Mouse (Mus musculus) kidney, postnatal 25 days (tissue): ENCODE results near the gene Myl12a.
"Not testable (repeated sequence)": the region's sequence is repeated elsewhere in the genome, so short reads cannot be mapped to it uniquely, and the experiment has no call there.

ENCODE experiments used
- DNase-seq, 2 experiments: peaks; one replicate each; pipeline ENCODE4 v3.0.0; 2021; ENCODE audit warnings: mixed read lengths in 2 of 2

The Myl12a gene

DNA sequence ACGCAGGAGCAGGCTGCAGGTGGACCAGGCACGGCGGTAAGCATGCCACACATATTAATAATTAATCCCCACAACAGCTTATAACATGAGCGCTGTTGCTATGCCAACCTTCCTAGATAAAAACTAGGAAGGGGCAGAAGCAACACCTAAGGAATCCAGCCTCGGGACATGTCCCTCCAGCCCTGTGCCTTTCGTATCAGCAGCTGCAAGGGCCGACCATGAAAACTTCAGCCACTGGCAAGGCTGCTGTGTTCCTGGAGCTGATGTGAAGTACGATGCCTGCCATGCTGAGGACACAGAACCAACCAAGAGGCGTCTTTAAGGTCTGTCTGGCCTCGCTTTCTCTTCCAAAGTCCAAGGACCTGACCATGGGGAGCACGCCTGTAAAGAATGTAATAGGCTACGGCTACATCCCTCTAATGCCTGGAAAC, 14.3 kb downstream of the Myl12a start:
- peak; percentile 33 to 56 for DNase-seq

DNA sequence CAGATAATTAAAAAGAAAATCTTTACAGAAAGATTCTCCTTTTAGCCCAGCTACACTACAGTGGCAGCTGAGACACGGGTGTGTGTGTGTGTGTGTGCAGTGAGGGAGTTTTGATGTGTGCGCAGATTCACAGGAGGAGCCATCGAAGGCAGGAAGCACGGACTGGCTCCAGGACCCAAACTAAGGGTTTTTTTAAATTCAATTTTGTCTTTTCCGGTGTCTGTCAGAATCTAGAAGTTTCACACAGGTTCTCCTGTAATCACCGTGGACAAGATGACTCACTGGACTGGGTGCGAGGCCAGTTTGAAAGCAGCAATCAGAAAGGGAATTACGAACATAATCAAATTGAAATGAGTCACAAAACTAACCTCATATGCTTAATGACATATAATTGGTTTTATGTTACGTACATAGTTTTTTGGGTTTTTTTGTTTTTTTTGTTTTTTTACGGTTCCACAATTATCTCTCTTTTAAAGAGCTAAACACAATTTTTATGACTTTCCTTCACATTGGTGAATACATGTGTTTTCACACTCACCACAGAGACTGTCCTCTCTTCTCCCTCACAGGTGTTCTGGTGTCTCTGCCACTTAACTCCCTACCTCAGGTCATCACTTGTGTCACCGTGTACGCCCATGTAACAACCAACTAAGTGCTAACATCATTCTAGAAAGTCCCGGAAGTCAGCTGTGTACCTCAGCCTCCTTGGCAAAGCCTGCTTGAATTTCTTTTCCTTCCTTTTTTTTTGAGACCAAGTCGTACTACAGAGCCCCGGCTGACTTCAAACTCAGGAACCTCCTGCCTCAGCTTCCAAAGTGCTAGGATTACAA, 15.6 kb downstream of the Myl12a start:
- peak in 1 of 2 experiments; percentile 16 for DNase-seq

DNA sequence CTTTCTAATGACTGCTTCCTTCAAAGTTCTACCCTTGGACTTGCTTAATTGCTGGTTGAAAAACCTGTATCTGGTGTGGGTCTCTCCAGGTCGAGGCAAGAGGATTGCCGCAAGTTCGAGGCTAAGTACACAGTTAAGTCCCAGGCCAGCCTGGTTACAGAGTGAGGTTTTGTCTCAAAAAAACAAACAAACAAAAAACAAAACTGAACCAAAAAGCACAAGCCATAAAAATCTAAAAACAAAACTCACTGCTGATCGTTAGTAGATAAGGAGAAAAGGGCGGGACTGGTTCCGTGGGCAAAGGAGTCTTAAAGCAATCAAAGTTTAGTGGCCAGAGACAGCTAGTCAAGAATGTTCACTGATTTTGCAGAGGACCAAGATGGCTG, 16.3 kb downstream of the Myl12a start:
- DNase-seq, result peak in 1 of 2 experiments; percentile 22

DNA sequence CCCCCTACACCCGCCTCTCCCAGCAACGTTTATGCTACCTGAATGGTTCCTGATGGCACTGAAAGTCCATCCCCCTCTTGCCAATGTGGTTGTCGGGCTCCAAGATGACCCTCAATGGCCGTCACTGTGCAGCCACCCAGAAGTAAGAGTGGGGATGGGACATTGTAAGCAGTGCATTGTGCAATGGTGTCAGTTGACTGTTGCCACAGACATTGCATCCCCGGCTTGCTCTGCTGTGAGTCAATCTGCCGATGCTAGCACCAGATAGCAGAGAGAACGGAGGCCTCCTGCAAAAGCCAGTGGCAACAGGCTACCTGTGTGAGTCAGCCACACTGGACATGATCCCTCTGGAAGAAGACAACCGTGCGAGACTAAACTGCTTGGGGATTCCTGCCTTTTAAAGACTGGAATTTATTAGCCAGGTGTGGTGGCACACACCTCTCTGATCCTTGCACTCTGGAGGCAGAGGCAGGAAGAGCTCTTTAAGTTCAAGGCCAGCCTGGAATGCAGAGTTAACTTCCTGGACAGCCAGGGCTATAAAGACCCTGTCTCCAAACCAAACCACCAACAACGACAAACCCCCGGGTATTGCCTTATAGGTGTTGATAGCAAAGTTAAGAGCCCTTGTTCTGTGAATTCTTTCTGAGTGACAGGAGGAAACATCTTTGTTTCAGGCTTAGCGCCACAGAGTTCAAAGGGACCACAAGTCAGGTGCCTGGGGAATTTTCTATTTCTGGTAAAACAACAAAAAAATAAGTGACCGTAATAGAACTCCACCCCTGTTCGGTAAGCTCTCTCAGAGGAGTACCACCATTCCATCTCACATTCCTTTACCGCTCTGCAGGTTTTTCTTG, 16.9 kb downstream of the Myl12a start:
- DNase-seq, result peak in 1 of 2 experiments; percentile 2

DNA sequence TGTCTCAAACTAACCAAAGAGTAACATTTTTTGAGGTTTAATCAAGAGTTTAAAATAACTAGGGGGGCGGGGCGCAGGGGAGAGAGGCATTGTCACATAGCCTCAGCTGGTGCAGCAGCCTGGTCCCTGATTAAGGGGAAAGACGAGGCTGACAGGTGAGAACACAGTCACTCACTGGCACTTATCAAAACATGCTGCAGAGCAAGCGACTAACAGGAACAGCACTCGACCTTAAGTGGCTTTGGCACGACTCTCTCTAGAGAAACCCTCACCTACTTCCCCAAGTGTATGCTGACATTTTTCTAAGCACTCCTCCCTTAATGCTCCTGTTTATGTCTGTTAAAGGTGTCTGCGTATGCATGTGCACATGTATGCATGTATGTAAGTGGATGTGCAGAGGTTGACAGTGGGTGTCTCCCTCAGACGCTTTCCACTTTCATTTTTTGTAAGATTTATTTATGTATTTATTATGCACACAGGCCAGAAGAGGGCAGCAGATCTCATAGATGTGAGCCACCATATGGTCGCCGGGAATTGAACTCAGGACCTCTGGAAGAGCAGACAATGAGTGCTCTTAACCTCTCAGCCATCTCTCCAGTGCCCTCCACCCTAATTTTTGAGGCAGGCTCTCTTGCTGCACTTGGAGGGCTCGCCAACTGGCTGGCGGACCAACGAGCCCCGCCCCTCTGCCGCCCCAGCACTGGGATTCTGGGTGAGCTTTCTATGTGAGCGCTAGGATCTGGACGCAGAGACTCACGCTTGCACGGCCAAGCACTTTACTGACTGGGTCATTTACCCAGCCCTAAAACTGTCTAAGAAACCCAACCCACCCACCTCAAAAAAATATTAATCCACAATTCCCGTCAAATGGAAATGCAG, 23.1 kb downstream of the Myl12a start:
- DNase-seq, result no peak

DNA sequence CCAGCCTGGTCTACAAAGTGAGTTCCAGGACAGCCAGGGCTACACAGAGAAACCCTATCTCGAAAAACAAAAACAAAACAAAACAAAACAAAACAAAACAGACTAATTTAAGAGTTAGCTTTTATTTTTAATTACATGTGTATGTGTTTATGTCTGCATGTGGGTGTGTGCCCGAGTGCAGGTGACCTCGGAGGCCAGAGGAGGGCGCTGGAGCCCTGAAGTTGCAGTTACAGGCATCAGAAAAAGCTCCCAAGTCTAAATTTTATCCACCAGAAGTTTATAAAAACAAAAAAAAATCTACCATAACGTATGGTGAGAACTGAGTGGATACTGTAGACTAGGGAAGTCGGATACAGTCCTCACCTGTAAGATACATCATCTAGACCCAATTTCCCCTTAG, 24.9 kb downstream of the Myl12a start:
- DNase-seq, result no peak

DNA sequence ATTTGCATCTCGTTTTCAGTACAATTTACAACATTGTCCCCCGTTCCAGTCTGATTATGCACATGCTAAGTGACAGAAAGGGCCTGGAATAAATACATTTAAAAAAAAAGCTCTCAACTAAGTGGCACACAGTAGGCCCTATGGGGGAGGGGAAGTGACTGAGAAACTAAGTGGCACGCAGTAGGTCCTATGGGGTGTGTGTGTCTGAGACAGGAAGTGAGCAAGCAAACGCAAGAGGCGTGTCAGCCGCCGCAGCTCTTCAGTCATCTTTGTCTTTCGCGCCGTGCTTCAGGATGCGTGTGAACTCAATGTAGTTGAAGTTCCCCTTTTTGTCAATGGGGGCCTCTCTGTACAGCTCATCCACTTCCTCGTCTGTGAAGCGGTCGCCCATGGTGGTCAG, 28.6 kb downstream of the Myl12a start:
- not testable (repeated sequence) for DNase-seq

DNA sequence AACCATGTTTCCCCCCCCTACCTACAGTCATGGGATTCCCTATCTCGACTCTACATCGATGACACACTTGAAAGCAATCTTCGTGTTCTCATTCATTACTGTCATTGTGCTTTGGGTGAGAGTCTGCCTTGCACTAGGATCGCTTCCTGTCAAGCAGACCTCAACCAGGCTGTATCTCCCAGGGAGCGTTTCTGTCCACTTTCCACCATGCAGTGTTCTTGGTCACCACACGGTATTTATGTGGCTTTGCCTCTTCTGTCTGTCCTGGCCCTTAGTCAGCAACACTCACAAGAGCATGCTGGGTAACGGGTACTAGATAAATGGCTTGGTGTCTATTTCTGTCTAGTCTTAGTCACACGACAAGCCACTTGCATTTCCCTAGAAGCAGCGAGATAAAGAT, 29.3 kb downstream of the Myl12a start:
- no peak for DNase-seq

DNA sequence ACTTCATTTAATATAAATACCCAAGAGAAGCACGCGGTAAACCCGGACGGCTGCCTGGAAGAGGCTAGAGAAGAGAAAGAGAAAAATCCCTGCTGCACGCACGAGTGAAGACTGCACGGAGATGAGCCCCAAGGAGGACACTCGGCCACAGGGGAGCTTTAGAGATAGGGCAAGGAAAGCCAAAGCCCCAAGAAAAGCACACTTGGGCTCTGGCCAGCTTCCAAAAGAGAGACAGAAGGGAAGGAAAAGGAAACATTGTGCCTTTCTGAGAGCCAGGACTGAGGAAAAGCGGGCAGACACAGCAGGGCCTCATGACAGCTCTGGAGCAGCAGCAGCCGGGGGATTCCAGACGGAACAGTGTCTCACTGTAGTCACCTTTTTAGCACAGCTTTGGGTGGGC, 31.5 kb downstream of the Myl12a start:
- DNase-seq, result no peak

DNA sequence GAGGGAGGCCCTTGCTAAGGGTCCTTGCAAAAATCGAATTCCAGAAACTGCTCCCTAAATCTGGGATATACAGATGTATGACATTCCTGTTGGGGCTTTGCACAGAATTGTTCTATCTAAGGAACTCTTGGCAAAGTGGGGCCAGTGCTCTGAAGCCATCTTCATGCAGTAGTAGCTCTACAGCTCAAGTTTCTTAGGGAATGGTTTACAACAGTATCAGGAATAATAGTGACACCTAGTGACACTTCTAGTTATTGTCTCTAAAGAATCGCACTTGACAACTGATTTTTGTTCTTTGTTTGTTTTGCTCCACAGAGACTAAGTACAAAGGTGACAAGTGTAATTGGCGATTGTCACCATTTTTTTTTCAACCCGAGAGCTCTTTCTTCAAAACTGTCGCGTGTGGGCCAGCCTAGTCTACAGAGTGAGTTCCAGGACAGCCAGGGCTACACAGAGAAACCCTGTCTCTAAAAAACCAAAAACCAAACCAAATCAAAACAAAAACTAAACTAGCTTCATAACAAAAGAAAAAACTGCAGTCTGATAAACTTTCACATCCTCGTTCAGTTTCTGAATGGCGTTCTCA, 34.0 kb downstream of the Myl12a start:
- DNase-seq, result no peak

DNA sequence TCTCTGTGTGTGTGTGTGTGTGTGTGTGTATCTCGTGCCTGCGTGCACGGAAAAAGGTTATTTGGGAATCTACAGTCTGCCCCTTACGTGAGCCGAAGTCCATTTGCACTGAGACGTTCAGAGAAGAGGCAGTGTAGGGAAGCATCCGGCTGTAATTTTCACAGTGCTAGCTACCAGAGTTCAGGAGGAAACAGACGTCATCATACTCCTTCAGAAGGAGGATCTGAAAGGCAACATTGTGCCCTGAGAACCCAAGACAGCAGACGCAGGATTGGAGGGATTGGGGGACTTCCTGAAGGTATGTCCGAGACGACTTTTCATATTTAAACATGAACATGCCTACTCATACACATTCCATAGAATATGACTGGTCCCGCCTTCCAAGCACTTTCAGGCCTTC, 35.0 kb downstream of the Myl12a start:
- no peak for DNase-seq

DNA sequence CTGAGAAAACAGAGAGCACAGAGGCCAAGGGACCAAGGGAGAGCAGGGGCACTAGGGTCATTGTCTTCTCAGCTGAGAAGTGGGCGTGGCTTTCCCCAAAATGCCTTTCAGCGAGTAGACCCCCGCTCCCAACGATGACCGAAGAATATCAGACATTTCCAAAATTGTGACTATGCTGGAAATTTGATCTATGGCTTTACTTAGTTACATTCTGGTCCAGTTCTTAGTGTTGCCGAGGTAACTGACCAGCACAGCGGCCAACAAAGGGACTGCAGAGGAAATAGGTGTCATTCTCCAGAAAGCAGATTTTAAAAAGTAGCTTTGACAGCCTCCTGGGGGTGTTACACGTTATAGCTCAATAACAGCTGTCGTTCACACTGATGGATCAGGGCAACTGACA, 35.5 kb downstream of the Myl12a start:
- no peak for DNase-seq

DNA sequence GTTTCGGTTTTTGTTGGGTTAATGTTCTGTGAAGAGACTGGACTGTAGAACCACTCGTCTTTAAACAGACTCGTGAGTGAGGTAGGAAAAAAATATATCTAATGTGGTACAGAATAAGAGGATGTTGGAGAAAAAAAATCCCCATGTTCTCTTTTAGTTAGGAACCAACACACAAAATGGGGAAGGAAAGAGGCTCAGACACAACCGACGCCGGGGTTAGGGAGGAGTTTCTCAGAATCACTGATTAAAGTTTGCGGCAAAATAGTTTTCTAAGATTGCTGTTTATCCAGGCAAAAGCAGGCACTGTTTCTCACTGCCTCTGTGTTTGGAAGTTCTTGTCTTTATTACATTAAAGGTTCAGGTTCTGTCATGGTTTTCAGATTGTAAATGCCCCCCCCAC, 36.6 kb downstream of the Myl12a start:
- no peak for DNase-seq

DNA sequence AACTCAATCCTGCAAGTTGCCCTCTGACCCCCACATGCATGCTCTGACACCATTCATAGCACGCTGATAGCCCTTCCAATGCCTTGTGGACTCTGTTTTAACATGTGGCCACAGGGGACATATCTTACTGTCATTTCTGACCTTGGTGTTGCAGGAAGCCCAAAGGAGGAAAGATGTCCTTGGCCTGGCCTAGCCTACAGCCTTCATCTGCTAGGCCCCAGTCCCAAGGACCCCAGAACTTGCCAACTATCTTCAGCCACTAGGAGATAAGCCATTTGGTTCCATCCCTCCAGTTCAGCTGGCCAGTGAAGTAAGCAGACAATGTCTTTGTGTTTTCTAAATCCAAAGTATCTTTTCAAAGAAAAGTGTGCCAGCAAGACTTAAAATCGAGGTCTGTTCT, 37.4 kb downstream of the Myl12a start:
- no peak for DNase-seq

DNA sequence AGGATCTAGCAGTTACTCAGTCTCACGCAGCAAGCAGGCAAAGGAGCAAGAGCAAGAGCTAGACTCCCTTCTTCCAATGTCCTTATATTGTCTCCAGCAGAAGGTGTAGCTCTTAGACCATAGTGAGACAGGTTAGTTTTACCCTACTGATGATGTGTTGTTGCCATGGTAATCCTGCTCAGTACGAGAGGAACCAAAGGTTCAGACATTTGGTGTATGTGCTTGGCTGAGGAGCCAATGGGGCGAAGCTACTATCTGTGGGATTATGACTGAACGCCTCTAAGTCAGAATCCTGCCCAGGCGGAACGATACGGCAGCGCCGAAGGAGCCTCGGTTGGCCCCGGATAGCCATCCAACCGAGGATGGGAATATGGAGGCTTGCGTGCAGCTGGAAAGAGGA, 39.1 kb downstream of the Myl12a start:
- DNase-seq, result peak; percentile 77 to 83

DNA sequence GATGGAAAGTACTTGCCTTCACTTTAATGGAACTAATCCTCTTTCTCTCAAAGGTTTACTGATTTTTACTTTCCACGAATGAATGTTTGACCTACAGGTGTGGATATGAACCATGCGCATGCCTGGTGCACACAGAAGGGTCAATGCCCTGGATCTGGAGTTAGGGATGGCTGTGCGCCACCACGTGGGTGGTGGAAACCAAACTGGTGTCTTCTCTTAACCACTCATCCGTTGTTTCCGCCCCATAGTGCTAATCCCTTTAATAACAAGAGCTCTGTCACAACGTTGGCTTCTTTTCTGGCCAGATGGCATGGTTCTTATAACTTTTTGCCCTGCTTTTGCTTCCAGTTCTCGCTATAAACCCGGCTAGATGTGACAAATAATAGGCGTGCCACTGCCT, 51.4 kb downstream of the Myl12a start:
- no peak for DNase-seq

DNA sequence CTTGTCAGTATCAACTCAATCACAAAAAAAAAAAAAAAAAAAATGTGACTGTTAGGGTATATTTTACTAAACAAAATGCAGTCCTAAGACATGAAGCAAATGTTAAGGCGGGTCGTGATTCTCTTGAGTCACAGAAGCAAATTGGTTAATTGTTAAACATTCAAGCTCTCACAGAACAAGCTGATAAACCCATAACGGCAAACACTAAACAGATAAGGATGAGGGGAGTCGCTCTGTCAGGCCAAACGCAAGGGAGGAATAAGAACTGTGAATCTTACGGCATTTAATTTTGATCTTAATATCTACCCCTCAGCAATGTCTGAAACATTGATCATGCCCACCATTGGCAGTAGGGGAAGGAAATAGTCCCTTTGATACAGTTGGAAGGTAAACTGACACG, 53.5 kb downstream of the Myl12a start:
- no peak for DNase-seq

DNA sequence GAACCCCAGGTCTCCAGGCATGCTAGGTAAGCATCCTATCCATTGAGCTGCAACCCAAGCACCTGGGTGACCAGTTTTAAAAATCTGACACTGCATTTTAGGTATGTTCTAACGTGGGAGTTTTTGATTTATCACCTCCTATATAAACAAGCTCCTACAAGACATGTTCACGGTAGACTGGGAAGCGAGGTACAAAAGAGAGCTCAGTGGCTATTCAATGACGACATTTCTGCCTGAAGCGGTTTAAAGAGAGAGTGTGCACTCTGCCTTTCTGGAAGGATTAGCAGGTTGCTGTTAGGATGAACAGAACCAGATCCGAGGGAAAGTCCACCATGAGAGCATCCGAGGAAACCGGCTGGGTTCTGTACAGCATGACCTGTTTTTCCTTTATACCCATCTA, 54.0 kb downstream of the Myl12a start:
- DNase-seq, result no peak

DNA sequence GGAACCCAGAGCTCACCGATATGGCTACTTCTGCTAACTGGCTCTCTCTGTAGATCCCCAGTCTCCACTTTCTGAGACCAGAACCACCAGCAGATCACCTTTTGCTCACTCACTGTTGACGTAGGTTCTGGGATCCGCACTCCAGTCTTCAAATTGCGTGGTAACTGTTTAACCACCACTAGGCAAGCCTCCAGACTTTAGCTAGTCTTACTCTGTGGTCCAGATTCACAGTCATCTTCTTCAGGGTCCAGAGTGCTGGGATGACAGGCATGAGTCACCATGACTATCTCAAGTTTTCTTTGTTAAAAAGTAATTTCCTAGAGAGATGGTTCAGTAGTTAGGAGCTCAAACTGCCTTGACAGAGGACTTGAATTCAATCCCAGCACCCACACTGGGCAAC, 58.9 kb downstream of the Myl12a start:
- peak; percentile 44 to 51 for DNase-seq
